Mouse (Mus musculus) megakaryocyte-erythroid progenitor cell, adult 5-6 weeks (primary cell): ENCODE results near the gene Olfr548-ps1. TPM values are rescaled to one million over a fixed set of nuclear protein-coding genes. Genes with fewer than 3 reads are reported as not detected.

Experiments
- ATAC-seq: replicated peaks from 2 replicates; pipeline ENCODE4 v1.8.0; 2016; ENCODE audit warnings: mild to moderate bottlenecking, inconsistent platforms; ENCODE audit not compliant: severe bottlenecking, poor library complexity, low FRiP score, low TSS enrichment
- total RNA-seq, 2 experiments: library from RNA; stranded (forward) in 1 of 2; stranded (reverse) in 1 of 2; fragments of 200-1000, 215-1000 nt in 1 of 2; fragments of >200 nt in 1 of 2; fragmentation: Nextera tagmentation in 1 of 2; gene quantifications; 2 replicates each; pipeline ENCODE4 v1.2.3; 2014 to 2017

Olfr548-ps1 gene
- total RNA-seq, 2 experiments from 2014 or later = not detected

GRCm38 (mm10) chr7:102566219-102566618 is 25.5 kb downstream of the Olfr548-ps1 start:
- ATAC-seq = peak; percentile 54

GRCm38 (mm10) chr7:102571142-102571541 is 30.4 kb downstream of the Olfr548-ps1 start, which contains the start of gene Olfr550:
Olfr550 (plus strand) TSS chr7:102571442.
- no peak for ATAC-seq

- ATAC-seq = no peak
These were observed 32.6 kb downstream of the Olfr548-ps1 start for GRCm38 (mm10) chr7:102573174-102573830.

- 0 out of 2 replicates have a peak, but pooled peaks have one; percentile 34 for ATAC-seq
These were observed 35.3 kb downstream of the Olfr548-ps1 start for GRCm38 (mm10) chr7:102575998-102576397.

GRCm38 (mm10) chr7:102591786-102592185 is 51.1 kb downstream of the Olfr548-ps1 start, which contains the start of gene Olfr551:
Olfr551 (minus strand) TSS chr7:102591886.
- no peak for ATAC-seq

Other genes with a start within 250 kb of the Olfr548-ps1 start
- 270 and 301 TPM in 2 replicates for gene Rrm1, start 99.2 kb upstream of the Olfr548-ps1 start, total RNA-seq (2014; fragmentation: Nextera tagmentation)
- gene Rrm1, start 99.2 kb upstream of the Olfr548-ps1 start, total RNA-seq (2017) = 1,022 TPM in 2 replicates
- gene Olfr543, start 59.2 kb upstream of the Olfr548-ps1 start, total RNA-seq (2014; fragmentation: Nextera tagmentation) = not detected in 2 replicates
- gene Olfr543, start 59.2 kb upstream of the Olfr548-ps1 start, total RNA-seq (2017) = 0.09 TPM in 1 of 2 replicates, not detected in the other
- gene Olfr544, start 52.6 kb upstream of the Olfr548-ps1 start, total RNA-seq (2014; fragmentation: Nextera tagmentation) = not detected in 2 replicates
- gene Olfr544, start 52.6 kb upstream of the Olfr548-ps1 start, total RNA-seq (2017) = 0.05 TPM in 1 of 2 replicates, not detected in the other
- gene Olfr545, start 41.3 kb upstream of the Olfr548-ps1 start, total RNA-seq (2014; fragmentation: Nextera tagmentation) = not detected in 2 replicates
- gene Olfr545, start 41.3 kb upstream of the Olfr548-ps1 start, total RNA-seq (2017) = not detected in 2 replicates
- gene Olfr547, start 6.1 kb upstream of the Olfr548-ps1 start, total RNA-seq (2014; fragmentation: Nextera tagmentation) = not detected in 2 replicates
- gene Olfr547, start 6.1 kb upstream of the Olfr548-ps1 start, total RNA-seq (2017) = not detected in 2 replicates
- not detected in 2 replicates for gene Olfr549, start 9.0 kb downstream of the Olfr548-ps1 start, total RNA-seq (2014; fragmentation: Nextera tagmentation)
- not detected in 2 replicates for gene Olfr549, start 9.0 kb downstream of the Olfr548-ps1 start, total RNA-seq (2017)
- gene Trim21, start 24.6 kb downstream of the Olfr548-ps1 start, total RNA-seq (2014; fragmentation: Nextera tagmentation) = 10.2 and 20.0 TPM in 2 replicates
- gene Trim21, start 24.6 kb downstream of the Olfr548-ps1 start, total RNA-seq (2017) = 24.0 and 31.5 TPM in 2 replicates
- not detected in 2 replicates for gene Olfr550, start 30.5 kb downstream of the Olfr548-ps1 start, total RNA-seq (2014; fragmentation: Nextera tagmentation)
- 0.04 TPM in 1 of 2 replicates, not detected in the other for gene Olfr550, start 30.5 kb downstream of the Olfr548-ps1 start, total RNA-seq (2017)
- gene Olfr551, start 51.0 kb downstream of the Olfr548-ps1 start, total RNA-seq (2014; fragmentation: Nextera tagmentation) = not detected in 2 replicates
- gene Olfr551, start 51.0 kb downstream of the Olfr548-ps1 start, total RNA-seq (2017) = not detected in 2 replicates
- gene Olfr552, start 56.9 kb downstream of the Olfr548-ps1 start, total RNA-seq (2014; fragmentation: Nextera tagmentation) = 0.20 TPM in 1 of 2 replicates, not detected in the other
- gene Olfr552, start 56.9 kb downstream of the Olfr548-ps1 start, total RNA-seq (2017) = not detected in 2 replicates
- gene Olfr553, start 77.3 kb downstream of the Olfr548-ps1 start, total RNA-seq (2014; fragmentation: Nextera tagmentation) = not detected in 2 replicates
- gene Olfr553, start 77.3 kb downstream of the Olfr548-ps1 start, total RNA-seq (2017) = not detected in 2 replicates
- gene Olfr554, start 97.5 kb downstream of the Olfr548-ps1 start, total RNA-seq (2014; fragmentation: Nextera tagmentation) = not detected in 2 replicates
- not detected in 2 replicates for gene Olfr554, start 97.5 kb downstream of the Olfr548-ps1 start, total RNA-seq (2017)
- not detected in 2 replicates for gene Olfr555, start 117.9 kb downstream of the Olfr548-ps1 start, total RNA-seq (2014; fragmentation: Nextera tagmentation)
- gene Olfr555, start 117.9 kb downstream of the Olfr548-ps1 start, total RNA-seq (2017) = not detected in 2 replicates
- gene Olfr556, start 124.0 kb downstream of the Olfr548-ps1 start, total RNA-seq (2014; fragmentation: Nextera tagmentation) = not detected in 2 replicates
- gene Olfr556, start 124.0 kb downstream of the Olfr548-ps1 start, total RNA-seq (2017) = not detected in 2 replicates
- gene Trim68, start 146.4 kb downstream of the Olfr548-ps1 start, total RNA-seq (2014; fragmentation: Nextera tagmentation) = 6.7 and 8.4 TPM in 2 replicates
- gene Trim68, start 146.4 kb downstream of the Olfr548-ps1 start, total RNA-seq (2017) = 1.8 and 6.0 TPM in 2 replicates
- gene Olfr557, start 155.0 kb downstream of the Olfr548-ps1 start, total RNA-seq (2014; fragmentation: Nextera tagmentation) = not detected in 2 replicates
- not detected in 2 replicates for gene Olfr557, start 155.0 kb downstream of the Olfr548-ps1 start, total RNA-seq (2017)
- not detected in 2 replicates for gene Olfr558, start 161.3 kb downstream of the Olfr548-ps1 start, total RNA-seq (2014; fragmentation: Nextera tagmentation)
- gene Olfr558, start 161.3 kb downstream of the Olfr548-ps1 start, total RNA-seq (2017) = not detected in 2 replicates
- not detected in 2 replicates for gene Olfr33, start 178.2 kb downstream of the Olfr548-ps1 start, total RNA-seq (2014; fragmentation: Nextera tagmentation)
- gene Olfr33, start 178.2 kb downstream of the Olfr548-ps1 start, total RNA-seq (2017) = not detected in 2 replicates
- gene Olfr559, start 186.6 kb downstream of the Olfr548-ps1 start, total RNA-seq (2014; fragmentation: Nextera tagmentation) = not detected in 2 replicates
- not detected in 2 replicates for gene Olfr559, start 186.6 kb downstream of the Olfr548-ps1 start, total RNA-seq (2017)
- not detected in 2 replicates for gene Olfr560, start 218.5 kb downstream of the Olfr548-ps1 start, total RNA-seq (2014; fragmentation: Nextera tagmentation)
- not detected in 2 replicates for gene Olfr560, start 218.5 kb downstream of the Olfr548-ps1 start, total RNA-seq (2017)
- not detected in 2 replicates for gene Olfr78, start 218.6 kb downstream of the Olfr548-ps1 start, total RNA-seq (2014; fragmentation: Nextera tagmentation)
- not detected in 2 replicates for gene Olfr78, start 218.6 kb downstream of the Olfr548-ps1 start, total RNA-seq (2017)
- gene Olfr561, start 230.3 kb downstream of the Olfr548-ps1 start, total RNA-seq (2014; fragmentation: Nextera tagmentation) = not detected in 2 replicates
- not detected in 2 replicates for gene Olfr561, start 230.3 kb downstream of the Olfr548-ps1 start, total RNA-seq (2017)